Mouse (Mus musculus) embryonic stem cell, embryonic (primary cell): ENCODE results near the gene Sstr1.

Source experiments
- CTCF ChIA-PET, 4 experiments: fragments of 300-600 bp in 2 of 4; fragments of 350-600 bp in 2 of 4; sonication (Branson Sonifier 250); formaldehyde crosslinking; loops; one replicate each; lab custom pipeline; 2022; ENCODE audit warnings: inconsistent platforms in 2 of 4; lab: Charles Lee
- POLR2A ChIA-PET, 4 experiments: fragments of 300-600 bp in 2 of 4; fragments of 350-600 bp in 2 of 4; sonication (Branson Sonifier 250); formaldehyde crosslinking; loops; one replicate each; lab custom pipeline; 2022; ENCODE audit warnings: antibody characterized with exemption in 4 of 4, inconsistent platforms in 1 of 4; lab: Charles Lee

Gene Sstr1

DNA sequence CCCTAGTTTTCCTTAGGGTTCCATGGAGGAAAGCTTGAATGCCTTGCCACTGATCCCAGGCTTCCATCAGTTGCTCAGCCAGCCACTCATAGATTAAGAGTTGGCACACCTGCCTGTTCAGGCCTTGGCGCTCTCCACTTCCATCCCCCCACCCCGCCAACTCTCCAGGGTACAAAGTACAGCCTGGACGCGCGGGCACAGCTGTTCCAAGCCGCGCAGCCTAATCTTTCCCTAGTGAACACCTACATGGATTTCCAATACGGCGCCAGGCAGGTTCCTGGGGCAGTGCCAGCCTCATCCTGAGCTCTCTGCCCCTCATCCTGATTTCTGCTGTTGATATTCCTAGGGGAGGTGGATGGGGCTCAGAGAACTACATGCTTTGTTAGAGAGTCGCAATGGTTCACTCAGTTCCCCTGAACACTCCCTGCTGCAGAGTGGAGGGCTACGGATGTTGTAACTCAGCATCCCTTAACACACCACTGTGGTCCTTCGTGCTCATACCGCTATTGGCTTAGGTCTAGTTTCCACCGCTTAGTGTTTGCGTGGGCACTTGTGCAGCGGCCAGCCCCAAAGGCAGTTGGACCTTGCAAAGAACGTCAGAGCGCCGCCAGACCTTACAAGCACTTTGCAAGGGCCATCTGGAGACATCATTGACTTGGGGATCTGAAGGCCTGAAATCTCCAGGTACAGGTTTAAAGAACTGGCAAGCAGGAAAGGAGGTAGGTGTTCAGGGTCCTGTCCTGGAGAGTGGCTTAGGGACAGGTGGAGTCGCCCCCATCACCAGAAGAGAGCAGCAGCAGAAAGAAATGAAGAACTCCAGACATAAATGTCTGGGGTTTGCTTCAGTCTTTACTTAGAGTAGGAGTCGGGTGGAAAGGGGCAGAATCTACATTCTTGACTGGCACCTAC lies at the start of gene Sstr1:
Sstr1 (plus strand) TSS at position 610 of the 909 bp plus-strand sequence.
- POLR2A ChIA-PET: interaction anchor here in 1 of 4 experiments (1.0 kb wide), 1 partner anchor 54 kb away, joined by 3 read pairs; no protein-coding TSS in a partner anchor

DNA sequence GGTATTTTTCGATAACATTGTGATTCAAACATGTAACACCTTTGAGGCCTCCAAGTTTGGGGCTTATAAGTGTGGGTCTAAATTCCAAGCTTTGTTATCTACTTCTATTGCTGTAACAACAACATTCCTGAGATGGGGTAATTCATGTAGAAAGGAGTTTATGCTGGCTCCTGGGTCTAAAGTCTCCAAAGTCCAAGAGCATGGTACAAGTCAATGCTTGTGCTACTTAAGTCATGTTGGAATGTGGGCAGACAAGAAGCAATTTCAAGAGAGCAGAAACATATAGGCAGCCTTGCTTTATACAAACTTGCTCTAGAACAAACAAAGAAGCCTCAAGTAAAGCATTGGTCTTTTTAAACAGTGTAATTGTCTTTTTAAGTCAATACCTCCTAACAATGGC lies 12.8 kb upstream of the Sstr1 start:
- ChIA-PET CTCF (no interaction called here), POLR2A (no interaction called here)

More for the DNA sequence above, at the start of gene Sstr1:
- CTCF ChIA-PET: no interaction called here

DNA sequence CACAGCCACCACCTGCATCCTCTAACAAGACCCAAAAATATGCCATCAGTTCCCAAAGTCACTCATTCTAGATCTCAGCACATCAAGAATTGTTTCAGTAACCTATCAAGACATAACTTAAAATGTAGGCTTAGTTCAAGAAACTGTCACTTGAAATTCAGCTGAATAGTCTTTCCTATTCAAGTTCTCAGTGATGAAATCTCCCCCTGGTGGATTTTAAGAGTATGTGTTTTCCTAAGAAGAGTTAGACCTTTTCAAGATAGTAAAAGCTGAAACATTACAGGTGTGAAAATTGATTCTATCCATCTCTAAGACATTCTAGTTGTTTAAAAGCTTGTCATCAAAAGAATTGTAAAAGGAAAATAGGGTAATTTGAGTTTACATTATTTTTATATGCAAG lies 10.4 kb upstream of the Sstr1 start:
- ChIA-PET POLR2A (no interaction called here), CTCF (interaction anchor here in 1 of 4 experiments (0.6 kb wide), 1 partner anchor 681 kb away, joined by 3 read pairs; no protein-coding TSS in a partner anchor)

DNA sequence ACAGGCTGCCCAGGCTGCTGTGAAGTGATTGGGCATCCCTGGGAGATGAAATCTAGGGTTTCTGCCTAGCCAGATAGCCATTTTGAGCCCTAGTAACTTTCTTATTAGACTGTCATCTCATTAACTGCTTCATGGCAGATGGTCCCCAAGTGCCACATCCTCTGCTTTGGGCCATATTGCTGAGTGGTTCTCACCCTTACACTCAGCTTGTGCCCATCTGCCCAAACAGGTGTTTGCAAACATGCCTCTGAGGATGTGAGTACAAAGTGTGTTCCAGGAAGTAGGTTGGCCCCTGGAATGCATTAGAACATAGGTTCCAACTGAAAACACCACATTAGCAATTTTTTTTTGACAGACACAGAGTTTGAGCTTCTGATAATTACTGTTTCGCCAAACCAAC lies 3.6 kb upstream of the Sstr1 start:
- POLR2A ChIA-PET: interaction anchor here in 1 of 4 experiments (0.6 kb wide), 1 partner anchor 529 kb away, joined by 3 read pairs; no protein-coding TSS in a partner anchor
- CTCF ChIA-PET: interaction anchor here in 1 of 4 experiments (0.6 kb wide), 1 partner anchor 1673 kb away, joined by 3 read pairs; no protein-coding TSS in a partner anchor

DNA sequence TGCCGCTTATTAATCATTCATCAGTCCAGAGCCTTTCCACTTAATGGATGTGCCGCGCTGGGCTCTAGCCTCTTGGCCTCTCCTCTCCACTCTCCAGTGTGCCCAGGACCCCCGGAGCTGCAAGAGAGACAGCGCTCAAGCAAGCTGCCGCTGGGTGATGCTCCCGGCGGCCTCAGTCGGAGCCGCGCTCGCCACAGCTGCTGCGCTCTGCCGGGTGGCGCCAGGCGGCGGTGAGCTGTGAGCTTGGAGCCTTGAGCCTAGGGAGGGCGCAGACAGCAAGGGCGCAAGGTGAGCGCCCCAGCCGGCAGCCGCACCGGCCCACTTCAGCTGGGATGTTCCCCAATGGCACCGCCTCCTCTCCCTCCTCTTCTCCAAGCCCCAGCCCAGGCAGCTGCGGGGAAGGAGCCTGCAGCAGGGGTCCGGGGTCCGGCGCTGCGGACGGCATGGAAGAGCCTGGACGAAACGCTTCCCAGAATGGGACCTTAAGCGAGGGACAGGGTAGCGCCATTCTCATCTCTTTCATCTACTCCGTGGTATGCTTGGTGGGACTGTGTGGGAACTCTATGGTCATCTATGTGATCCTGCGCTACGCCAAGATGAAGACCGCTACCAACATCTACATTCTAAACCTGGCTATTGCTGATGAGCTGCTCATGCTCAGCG lies 820 bp downstream of the Sstr1 start:
- POLR2A ChIA-PET: interaction anchor here in 2 of 4 experiments (0.6 to 1.0 kb wide), 4 partner anchors 8 to 1828 kb away, joined by 3 to 4 read pairs (median 4); partner anchors contain the start of gene Nkx2-9 (in 1 of the 2)
- CTCF ChIA-PET: no interaction called here

DNA sequence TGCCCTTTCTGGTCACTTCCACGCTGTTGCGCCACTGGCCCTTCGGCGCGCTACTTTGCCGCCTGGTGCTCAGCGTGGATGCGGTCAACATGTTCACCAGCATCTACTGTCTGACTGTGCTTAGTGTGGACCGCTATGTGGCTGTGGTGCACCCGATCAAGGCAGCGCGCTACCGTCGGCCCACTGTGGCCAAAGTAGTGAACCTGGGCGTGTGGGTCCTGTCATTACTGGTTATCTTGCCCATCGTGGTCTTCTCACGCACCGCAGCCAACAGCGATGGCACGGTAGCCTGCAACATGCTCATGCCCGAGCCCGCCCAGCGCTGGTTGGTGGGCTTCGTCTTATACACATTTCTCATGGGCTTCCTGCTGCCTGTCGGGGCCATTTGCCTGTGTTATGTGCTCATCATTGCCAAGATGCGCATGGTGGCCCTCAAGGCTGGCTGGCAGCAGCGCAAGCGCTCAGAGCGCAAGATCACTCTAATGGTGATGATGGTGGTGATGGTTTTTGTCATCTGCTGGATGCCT lies 1.4 kb downstream of the Sstr1 start:
- POLR2A ChIA-PET: interaction anchor here in 1 of 4 experiments (0.6 kb wide), 1 partner anchor 1600 kb away, joined by 4 read pairs; the partner anchor contains the start of gene Nkx2-9
- CTCF ChIA-PET: no interaction called here

DNA sequence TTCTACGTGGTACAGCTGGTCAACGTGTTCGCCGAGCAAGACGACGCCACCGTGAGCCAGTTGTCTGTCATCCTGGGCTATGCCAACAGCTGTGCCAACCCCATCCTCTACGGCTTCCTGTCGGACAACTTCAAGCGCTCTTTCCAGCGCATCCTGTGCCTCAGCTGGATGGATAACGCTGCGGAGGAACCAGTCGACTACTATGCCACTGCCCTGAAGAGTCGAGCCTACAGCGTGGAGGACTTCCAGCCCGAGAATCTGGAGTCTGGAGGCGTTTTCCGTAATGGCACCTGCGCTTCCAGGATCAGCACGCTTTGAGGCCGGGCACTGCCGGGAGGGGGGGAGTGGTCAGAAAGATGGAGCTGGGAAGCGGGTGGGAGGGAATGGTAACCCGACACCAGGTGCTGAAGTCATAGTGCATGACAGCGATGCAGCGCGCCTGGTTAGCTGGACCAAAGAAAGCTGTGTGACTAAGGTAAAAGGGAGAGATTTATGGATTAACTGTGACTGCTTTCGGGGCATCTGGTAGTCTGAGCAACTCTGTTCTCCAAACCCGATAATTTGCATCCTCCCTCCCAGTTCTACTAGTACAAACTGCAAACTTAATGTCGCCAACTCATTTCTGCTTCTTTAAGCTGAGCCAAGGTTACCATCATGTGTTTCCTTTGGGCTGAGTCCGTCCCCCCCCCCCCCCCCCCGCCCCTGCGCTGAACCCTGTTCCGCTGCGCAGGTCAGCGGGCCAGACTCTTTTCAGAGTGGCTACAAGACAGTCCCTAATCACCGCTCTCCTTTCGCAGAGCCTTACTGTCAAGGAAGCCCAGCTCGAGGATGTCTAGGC lies 2.1 kb downstream of the Sstr1 start:
- ChIA-PET POLR2A (interaction anchor here in 1 of 4 experiments (0.7 to 1.1 kb wide), 3 partner anchors 255 to 919 kb away, joined by 3 to 6 read pairs (median 5); no protein-coding TSS in a partner anchor), CTCF (interaction anchor here in 3 of 4 experiments (0.7 to 1.7 kb wide), 6 partner anchors 11 to 733 kb away, joined by 3 to 5 read pairs (median 4); partner anchors contain the start of gene Clec14a (in 1 of the 3))

DNA sequence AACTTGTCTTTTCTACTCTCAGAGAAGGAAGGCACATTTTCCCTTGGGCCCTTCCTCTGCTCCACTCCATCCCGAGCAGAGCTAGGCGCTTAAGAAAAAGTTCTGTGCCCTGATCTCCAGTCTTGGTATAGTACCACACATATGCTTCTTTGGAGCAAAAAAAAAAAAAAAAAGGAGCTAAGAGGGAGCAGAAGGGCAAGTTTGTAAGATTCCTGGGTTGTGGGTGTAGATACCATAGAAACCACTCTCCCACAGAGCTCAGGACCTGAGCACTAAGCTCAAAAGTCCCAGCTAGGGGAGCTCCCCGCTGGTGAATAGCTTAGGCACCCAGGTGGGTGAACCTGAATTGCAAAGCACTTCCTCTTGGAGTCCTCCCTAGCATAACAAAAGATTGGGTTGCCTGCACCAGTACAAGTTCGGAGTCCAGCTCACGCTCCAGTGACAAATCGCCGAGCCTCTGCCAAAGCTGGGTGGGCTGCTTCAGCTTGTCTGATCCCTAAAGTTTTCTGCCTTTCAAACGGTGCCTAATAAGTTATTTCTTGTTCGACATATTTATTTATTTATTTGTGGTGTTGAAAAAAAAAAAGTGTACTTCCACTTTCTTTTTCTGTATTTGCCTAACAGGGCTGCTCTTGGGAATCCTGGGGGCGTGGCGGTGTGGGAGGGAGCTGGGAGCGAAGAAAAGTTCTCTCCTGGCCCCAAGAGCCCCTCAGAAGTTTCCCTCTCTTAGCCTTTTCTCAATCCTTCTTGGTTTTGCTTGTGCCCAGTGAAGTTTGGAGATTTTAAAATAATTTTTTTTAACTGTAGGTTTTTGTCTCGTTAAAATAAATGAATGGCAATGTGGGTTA lies 2.9 kb downstream of the Sstr1 start:
- CTCF ChIA-PET: interaction anchor here in 3 of 4 experiments (0.5 to 1.7 kb wide), 8 partner anchors 10 to 732 kb away, joined by 3 to 5 read pairs (median 4); partner anchors contain the start of gene Clec14a (in 1 of the 3)
- POLR2A ChIA-PET: interaction anchor here in 2 of 4 experiments (0.6 to 1.1 kb wide), 4 partner anchors 121 to 796 kb away, joined by 3 to 8 read pairs (median 6); no protein-coding TSS in a partner anchor

DNA sequence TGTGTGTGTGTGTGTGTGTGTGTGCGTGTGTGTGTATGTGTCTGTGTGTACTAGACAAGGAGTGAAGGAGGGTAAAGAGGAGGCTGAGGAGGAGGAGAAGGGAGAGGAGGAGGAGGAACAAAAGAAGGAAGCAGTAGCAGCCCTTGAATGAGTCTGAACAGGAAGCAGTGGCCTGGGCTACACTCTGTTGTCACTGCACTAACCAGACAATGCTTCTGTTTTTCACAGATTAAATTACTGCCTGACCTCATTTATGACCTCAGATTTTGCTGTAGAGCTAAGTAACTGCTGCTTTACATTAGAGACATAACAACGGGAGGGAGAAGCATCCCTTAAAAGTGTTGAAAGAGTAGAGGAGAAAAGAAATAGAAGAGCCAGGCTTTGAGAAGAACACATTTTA lies 4.6 kb downstream of the Sstr1 start:
- ChIA-PET POLR2A (no interaction called here), CTCF (no interaction called here)

DNA sequence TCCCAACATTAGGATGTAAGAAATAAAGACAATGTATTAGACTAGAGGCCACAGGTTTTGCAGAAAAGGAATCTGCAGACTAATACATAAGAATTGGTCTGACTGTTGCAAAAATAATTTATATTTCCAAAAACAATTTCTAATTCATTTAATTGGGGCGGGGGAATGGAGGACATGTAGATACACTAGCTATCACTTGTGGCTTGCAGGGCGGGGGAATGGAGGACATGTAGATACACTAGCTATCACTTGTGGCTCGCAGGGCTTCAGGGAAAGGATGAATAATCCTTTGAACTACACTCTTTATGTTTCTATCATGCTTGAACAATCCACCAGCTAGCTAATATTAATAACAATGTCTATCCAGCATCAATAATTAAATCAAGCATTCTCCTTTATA lies 7.5 kb downstream of the Sstr1 start:
- POLR2A ChIA-PET: interaction anchor here in 1 of 4 experiments (0.6 kb wide), 1 partner anchor 640 kb away, joined by 3 read pairs; no protein-coding TSS in a partner anchor
- CTCF ChIA-PET: interaction anchor here in 1 of 4 experiments (0.6 kb wide), 1 partner anchor 728 kb away, joined by 3 read pairs; no protein-coding TSS in a partner anchor

DNA sequence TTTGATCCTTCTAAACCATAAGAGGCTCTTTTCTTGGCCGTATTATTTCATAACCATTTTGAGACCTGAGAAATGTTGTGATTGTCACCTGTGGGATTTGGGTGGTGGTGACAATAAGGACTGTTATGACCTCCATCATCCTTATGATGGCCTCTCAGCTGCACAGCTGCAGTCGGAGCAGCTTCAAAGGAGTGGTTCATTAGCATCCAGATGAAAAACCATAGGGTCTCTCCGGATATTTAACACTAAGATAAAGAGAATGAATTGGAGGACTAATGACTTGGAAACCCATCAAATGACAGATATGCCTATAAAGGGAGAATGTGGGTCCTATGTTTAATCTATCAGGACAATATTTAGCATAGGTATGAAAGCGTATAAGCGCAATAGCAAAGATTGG lies 14.1 kb downstream of the Sstr1 start:
- ChIA-PET POLR2A (no interaction called here), CTCF (interaction anchor here in 1 of 4 experiments (1.4 kb wide), 1 partner anchor 11 kb away, joined by 4 read pairs; no protein-coding TSS in a partner anchor)

DNA sequence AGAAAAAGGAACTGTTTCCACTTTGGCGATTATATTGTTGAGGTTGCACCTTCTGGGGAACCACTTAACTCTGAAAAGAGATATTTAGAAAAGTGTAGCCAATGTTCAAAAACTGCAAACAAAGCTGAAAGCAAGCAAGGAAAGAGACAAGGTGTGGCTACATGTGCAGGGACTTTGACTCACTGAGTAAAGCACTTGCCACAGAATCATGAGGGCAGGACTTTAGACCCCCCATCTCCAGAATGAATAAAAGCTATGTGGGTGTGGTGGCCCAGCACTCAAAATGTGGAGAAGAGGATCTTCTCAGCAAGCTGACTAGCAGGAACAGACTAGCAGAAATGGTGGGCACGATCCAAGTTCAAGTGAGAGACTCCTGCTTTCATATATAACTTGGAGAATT lies 20.9 kb downstream of the Sstr1 start:
- ChIA-PET CTCF (no interaction called here), POLR2A (interaction anchor here in 1 of 4 experiments (0.7 kb wide), 1 partner anchor 455 kb away, joined by 4 read pairs; no protein-coding TSS in a partner anchor)

DNA sequence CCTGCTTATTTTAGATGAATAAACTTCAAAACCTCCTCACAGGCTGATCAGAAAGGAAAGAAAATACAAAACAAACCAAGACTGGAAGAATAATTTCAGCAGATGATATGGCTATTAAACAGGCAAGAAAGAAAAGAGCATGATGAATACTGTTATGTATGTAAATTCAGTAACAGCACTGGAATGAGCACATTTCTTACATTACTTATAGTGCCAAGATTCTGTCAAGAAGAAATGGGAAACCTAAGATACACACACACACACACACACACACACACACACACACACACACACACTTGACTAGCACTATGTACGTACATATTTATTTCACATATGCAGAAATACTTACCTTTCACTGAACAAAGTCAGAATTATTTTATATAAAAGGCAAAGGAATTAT lies 40.3 kb downstream of the Sstr1 start:
- ChIA-PET POLR2A (no interaction called here), CTCF (no interaction called here)
